Mouse (Mus musculus): Measurements from ENCODE around the gene Scfd1. TPM values are rescaled to one million over a fixed set of nuclear protein-coding genes. Genes with fewer than 3 reads are reported as not detected.

The Scfd1 gene
- polyA plus RNA-seq, 1 experiment, result 2.1 TPM

DNA sequence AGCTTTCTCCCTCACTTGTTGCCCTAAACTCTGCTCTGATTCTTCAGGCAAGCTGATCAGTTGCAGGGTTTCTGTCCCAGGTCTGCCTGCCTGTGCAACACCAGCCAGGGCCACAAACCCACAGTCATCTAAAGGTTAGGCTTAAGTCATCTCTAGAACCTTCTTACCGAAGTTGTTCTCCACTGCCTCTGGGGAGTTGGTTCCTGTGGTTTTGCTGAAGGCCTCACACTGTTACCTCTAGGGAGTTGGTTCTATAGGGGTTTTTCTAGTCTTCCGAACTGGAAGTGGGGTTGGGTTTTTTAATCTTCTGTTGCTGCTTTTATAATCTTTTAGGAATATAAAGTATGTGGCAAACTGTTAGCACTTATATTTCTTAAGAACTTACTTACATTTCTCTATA lies 72.0 kb downstream of the Scfd1 start:
- no peak for TF ChIP-seq GATA1 (IDR thresholded peaks at IDR 0.05; ENCODE audit: low read length)

DNA sequence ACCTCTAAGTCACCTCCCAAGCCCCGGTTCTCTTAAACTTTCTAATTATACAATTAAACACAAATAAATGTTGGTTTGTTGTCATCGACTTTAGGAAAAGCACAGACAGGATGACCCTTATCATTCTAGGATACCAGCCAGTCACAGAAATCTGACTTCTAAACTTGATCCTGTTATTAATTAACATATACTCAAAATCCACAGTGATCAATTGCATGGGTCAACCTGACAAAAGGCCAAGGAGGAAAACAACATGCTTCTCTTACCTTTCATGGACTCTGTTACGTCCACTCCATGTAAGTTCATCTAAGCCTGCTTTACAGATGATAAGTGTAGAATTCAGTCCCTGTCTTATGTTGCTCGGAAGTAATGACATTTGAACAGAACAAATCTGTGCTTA lies 93.6 kb downstream of the Scfd1 start:
- TF ChIP-seq GATA1 (IDR thresholded peaks at IDR 0.05; ENCODE audit: low read length), result no peak

- TF ChIP-seq GATA1 (IDR thresholded peaks at IDR 0.05; ENCODE audit: low read length), result no peak
These were observed 103.9 kb downstream of the Scfd1 start for GRCm38 (mm10) chr12:51481246-51481645.

- TF ChIP-seq GATA1 (IDR thresholded peaks at IDR 0.05; ENCODE audit: low read length), result no peak
These were observed 114.7 kb downstream of the Scfd1 start for GRCm38 (mm10) chr12:51492040-51492439.

GRCm38 (mm10) chr12:51493476-51493875 lies 116.2 kb downstream of the Scfd1 start:
- TF ChIP-seq GATA1 (IDR thresholded peaks at IDR 0.05; ENCODE audit: low read length), result no peak

GRCm38 (mm10) chr12:51494641-51495040 lies 117.3 kb downstream of the Scfd1 start:
- TF ChIP-seq GATA1 (IDR thresholded peaks at IDR 0.05; ENCODE audit: low read length), result no peak

Other genes with a start within 250 kb of the Scfd1 start
- gene G2e3, start 29.4 kb upstream of the Scfd1 start, polyA plus RNA-seq (2012), result 4.0 and 7.5 TPM in 2 replicates
- not detected in 2 replicates for gene Coch, start 215.8 kb downstream of the Scfd1 start, polyA plus RNA-seq (2012)